Mouse (Mus musculus) heart, adult 11 months (tissue): ENCODE data around the gene Fam222b.
A peak's percentile ranks its signal among the peaks of the same experiment; 100 is the strongest.
"Not testable (repeated sequence)": the region's sequence is repeated elsewhere in the genome, so short reads cannot be mapped to it uniquely, and the experiment has no call there.

ENCODE experiments used
- DNase-seq: peaks from one replicate; pipeline ENCODE4 v3.0.0; 2022

Fam222b gene

GRCm38 (mm10) chr11:78094504-78095143 is at the start of gene Fam222b:
Gene Fam222b, plus strand, starts transcription at chr11:78094660.
- DNase-seq = peak; percentile 100

- peak; percentile 99 for DNase-seq
Measured at GRCm38 (mm10) chr11:78044758-78045251, 49.7 kb upstream of the Fam222b start.

GRCm38 (mm10) chr11:78048637-78049036 is 45.8 kb upstream of the Fam222b start:
- not testable (repeated sequence) for DNase-seq

GRCm38 (mm10) chr11:78053078-78053477 is 41.4 kb upstream of the Fam222b start:
- no peak for DNase-seq

- DNase-seq = peak; percentile 51
Measured at GRCm38 (mm10) chr11:78056946-78057345, 37.5 kb upstream of the Fam222b start.

GRCm38 (mm10) chr11:78059833-78060757 is 34.4 kb upstream of the Fam222b start:
- DNase-seq = peak; percentile 97

- DNase-seq = no peak
Measured at GRCm38 (mm10) chr11:78062563-78062962, 31.9 kb upstream of the Fam222b start.

- peak; percentile 64 for DNase-seq
Measured at GRCm38 (mm10) chr11:78065906-78066305, 28.6 kb upstream of the Fam222b start.

GRCm38 (mm10) chr11:78066641-78067040 is 27.8 kb upstream of the Fam222b start:
- peak; percentile 55 for DNase-seq

- no peak for DNase-seq
Measured at GRCm38 (mm10) chr11:78067566-78067965, 26.9 kb upstream of the Fam222b start.

- no peak for DNase-seq
Measured at GRCm38 (mm10) chr11:78069130-78069529, 25.3 kb upstream of the Fam222b start.

GRCm38 (mm10) chr11:78069646-78070045 is 24.8 kb upstream of the Fam222b start:
- DNase-seq = no peak

- peak; percentile 79 for DNase-seq
Measured at GRCm38 (mm10) chr11:78071938-78072337, 22.5 kb upstream of the Fam222b start.

- peak; percentile 75 for DNase-seq
Measured at GRCm38 (mm10) chr11:78072425-78073130, 21.9 kb upstream of the Fam222b start.

- peak; percentile 66 for DNase-seq
Measured at GRCm38 (mm10) chr11:78073577-78074276, 20.7 kb upstream of the Fam222b start.

GRCm38 (mm10) chr11:78074277-78074652 is 20.2 kb upstream of the Fam222b start:
- DNase-seq = no peak

- DNase-seq = peak; percentile 64
Measured at GRCm38 (mm10) chr11:78074666-78075065, 19.8 kb upstream of the Fam222b start.

- DNase-seq = peak; percentile 98
Measured at GRCm38 (mm10) chr11:78079961-78080921, 14.2 kb upstream of the Fam222b start, which contains the start of gene Eral1. Gene Eral1, minus strand, starts transcription at chr11:78080383.

- peak; percentile 82 for DNase-seq
Measured at GRCm38 (mm10) chr11:78083595-78083994, 10.9 kb upstream of the Fam222b start.

- peak; percentile 87 for DNase-seq
Measured at GRCm38 (mm10) chr11:78086925-78087479, 7.5 kb upstream of the Fam222b start.
